Mouse (Mus musculus) neural tube, embryonic 15.5 days (tissue): ENCODE data around the gene Swap70. TPM values are rescaled to one million over a fixed set of nuclear protein-coding genes. Genes with fewer than 3 reads are reported as not detected.

Experiments
- ATAC-seq: fragments of 200-750 bp; cut with Nextera tagmentation; 2 replicates; pipeline ENCODE4 v1.8.0; 2017; ENCODE audit warnings: mild to moderate bottlenecking, moderate TSS enrichment, moderate library complexity; ENCODE audit not compliant: low FRiP score
- H3K27ac ChIP-seq: fragments of 300-500 bp; sonication (generic); replicated peaks from 2 replicates; pipeline ENCODE4 v1.5.1; 2015; ENCODE audit warnings: mild to moderate bottlenecking, inconsistent platforms
- H3K27me3 ChIP-seq: fragments of 300-500 bp; sonication (generic); replicated peaks from 2 replicates; pipeline ENCODE4 v1.6.1; 2015; ENCODE audit warnings: inconsistent platforms
- H3K36me3 ChIP-seq: fragments of 300-500 bp; sonication (generic); 2 replicates; pipeline ENCODE4 v1.6.1; 2015; ENCODE audit warnings: inconsistent platforms
- H3K4me1 ChIP-seq: fragments of 300-500 bp; sonication (generic); 2 replicates; pipeline ENCODE4 v1.6.1; 2015; ENCODE audit warnings: inconsistent platforms
- H3K4me2 ChIP-seq: fragments of 300-500 bp; sonication (generic); 2 replicates; pipeline ENCODE4 v1.6.1; 2015; ENCODE audit warnings: inconsistent platforms, mild to moderate bottlenecking, moderate library complexity
- H3K4me3 ChIP-seq: fragments of 300-500 bp; sonication (generic); replicated peaks from 2 replicates; pipeline ENCODE4 v1.5.1; 2015; ENCODE audit warnings: mild to moderate bottlenecking, inconsistent platforms
- H3K9ac ChIP-seq: fragments of 300-500 bp; sonication (generic); replicated peaks from 2 replicates; pipeline ENCODE4 v1.6.1; 2015; ENCODE audit warnings: mild to moderate bottlenecking, inconsistent platforms
- H3K9me3 ChIP-seq: fragments of 300-500 bp; sonication (generic); replicated peaks from 2 replicates; pipeline ENCODE4 v1.6.1; 2016; ENCODE audit warnings: inconsistent platforms
- WGBS: fragments of 180-500 bp; shearing (Covaris S2); methylation state at CpG from one replicate; pipeline ENCODE4 v1.1.7; 2015; ENCODE audit warnings: mixed read lengths; 5-methylcytosine and 5-hydroxymethylcytosine counted together
- polyA plus RNA-seq: library from polyadenylated mRNA; unstranded; fragments of >200 nt; fragmentation: Nextera tagmentation; extraction: Ambion mirVana; gene quantifications from 2 replicates; pipeline ENCODE4 v1.2.1, GENCODE M21; 2015

Gene Swap70
- polyA plus RNA-seq, 1 experiment from 2014 or later: 11.9 TPM

DNA sequence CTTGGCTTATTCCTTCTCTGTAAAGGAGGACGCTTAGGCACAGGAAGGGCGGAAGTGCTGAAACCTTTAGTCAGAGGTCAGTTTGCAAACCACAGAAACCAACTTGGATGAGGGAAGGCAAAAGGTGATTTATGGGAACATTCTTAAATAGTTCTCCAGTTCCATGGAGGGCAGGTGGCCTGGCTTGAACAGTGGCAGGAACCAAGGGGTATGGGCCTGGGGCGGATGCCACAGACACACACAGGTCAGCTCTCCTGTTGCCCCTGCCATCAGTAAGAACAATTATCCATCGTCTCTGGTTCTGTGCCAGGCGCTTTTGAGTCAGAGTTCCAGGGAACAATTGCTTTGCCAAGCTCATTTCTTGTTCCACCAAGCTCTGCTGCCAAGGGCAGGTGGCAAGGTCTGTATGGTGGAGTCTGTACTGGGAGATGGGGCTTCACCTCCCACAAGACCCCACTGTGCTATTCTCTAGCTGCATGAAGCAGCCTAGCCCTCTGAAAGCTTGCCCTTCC is 56.3 kb downstream of the Swap70 start:
- Histone ChIP-seq H3K4me1 (no peaks in the 10 kb centered on the region), H3K36me3 (0 out of 2 replicates have a peak, but pooled peaks cover 6% of the 10 kb centered on the region), H3K9me3 (no peaks in the 10 kb centered on the region), H3K4me2 (no peak overlapping the region), H3K27me3 (no peaks in the 10 kb centered on the region), H3K4me3 (no peak overlapping the region), H3K27ac (no peak overlapping the region), H3K9ac (no peak overlapping the region)
- 90% methylated on average over 5 of the region's 5 CpGs for WGBS
- no peak for ATAC-seq

DNA sequence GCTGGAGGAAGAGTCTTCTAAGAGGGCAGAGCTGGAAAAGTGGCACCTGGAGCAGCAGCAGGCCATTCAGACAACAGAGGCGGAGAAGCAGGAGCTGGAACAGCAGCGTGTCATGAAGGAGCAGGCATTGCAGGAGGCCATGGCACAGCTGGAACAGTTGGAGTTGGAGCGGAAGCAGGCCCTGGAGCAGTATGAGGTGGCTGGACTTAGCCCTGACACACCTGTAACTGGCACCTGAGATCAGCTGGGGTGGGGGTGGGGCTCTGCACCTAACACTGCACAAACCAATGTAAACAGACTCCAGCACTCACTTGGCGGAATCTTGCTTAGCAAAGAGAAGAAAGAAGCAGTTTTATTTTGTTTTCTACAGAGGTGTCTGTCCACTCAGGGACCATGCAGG is 57.7 kb downstream of the Swap70 start:
- no peak for ATAC-seq
- no peak overlapping the region for H3K4me3 ChIP-seq
- no peak overlapping the region for H3K27ac ChIP-seq
- H3K9ac ChIP-seq: no peak overlapping the region
- H3K9me3 ChIP-seq: no peaks in the 10 kb centered on the region
- WGBS: 89% methylated on average over 4 of the region's 4 CpGs
- H3K4me1 ChIP-seq: no peaks in the 10 kb centered on the region
- 0 out of 2 replicates have a peak, but pooled peaks cover 6% of the 10 kb centered on the region for H3K36me3 ChIP-seq
- H3K4me2 ChIP-seq: no peak overlapping the region
- no peaks in the 10 kb centered on the region for H3K27me3 ChIP-seq

DNA sequence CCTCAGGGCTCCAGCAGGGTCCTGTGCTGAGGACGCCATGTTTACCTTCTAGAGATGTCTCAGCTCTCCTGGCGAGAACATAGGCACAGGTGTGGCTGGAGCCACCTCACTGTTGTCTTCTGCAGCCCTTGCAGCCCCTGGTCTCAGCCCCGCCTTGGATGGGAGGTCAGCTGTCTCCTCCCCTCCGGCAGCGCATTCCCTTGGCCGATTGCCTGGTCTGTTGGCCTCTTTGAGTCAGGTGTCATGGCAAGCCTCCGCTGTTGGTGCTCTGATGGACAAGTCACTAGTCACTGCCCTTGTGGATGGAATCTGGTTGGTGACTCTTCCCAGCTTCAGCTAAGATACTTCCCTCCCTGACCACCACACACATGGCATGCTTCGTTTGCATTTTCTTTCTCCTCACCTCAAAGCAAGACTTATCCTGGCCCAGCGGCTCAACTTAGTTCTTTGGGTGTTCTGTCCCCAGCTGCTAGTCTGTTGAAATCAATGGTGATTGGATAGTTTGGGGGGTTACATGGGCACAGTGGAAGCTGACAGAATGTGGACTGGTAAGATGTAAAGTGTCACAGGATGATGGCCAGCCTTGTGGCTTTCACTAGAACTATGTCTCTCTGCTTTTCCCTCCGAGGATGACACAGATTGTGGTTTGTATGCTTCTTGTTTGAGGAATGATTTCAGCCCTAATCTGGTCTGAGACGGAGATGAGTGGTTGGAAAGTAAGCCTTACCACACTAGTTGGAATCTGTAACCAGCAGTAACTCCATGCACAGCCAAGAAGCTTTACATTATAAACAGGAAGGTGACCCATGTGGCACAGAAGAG is 60.1 kb downstream of the Swap70 start:
- no peaks in the 10 kb centered on the region for H3K4me1 ChIP-seq
- WGBS: 93% methylated on average over 11 of the region's 11 CpGs
- 0 out of 2 replicates have a peak, but pooled peaks cover 6% of the 10 kb centered on the region for H3K36me3 ChIP-seq
- H3K27ac ChIP-seq: no peak overlapping the region
- no peaks in the 10 kb centered on the region for H3K9me3 ChIP-seq
- ATAC-seq: no peak
- no peak overlapping the region for H3K9ac ChIP-seq
- no peaks in the 10 kb centered on the region for H3K27me3 ChIP-seq
- H3K4me2 ChIP-seq: no peak overlapping the region
- no peak overlapping the region for H3K4me3 ChIP-seq

DNA sequence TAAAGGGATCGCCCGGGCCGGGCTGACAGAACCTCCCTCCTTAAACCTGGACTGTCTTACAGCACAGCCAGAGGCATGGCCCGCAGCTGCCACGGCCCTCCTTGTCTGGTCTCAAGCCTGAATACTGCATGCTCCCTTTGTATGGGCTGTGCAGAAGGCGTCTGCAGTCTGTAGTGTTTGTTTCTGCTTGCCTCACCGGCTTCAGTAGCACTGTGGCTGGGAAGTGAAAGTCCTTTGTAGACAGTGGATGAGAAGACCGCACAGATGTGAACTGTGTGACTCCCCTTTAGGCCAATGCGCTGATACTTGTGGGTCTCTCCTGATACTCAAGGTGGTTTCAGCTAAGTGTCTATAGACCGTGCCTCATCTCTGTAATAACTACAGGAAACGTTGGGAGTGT is 61.3 kb downstream of the Swap70 start:
- Histone ChIP-seq H3K4me1 (peaks cover 4% of the 10 kb centered on the region), H3K27me3 (no peaks in the 10 kb centered on the region), H3K4me2 (no peak overlapping the region), H3K36me3 (0 out of 2 replicates have a peak, but pooled peaks cover 6% of the 10 kb centered on the region), H3K4me3 (no peak overlapping the region), H3K9ac (no peak overlapping the region), H3K9me3 (no peaks in the 10 kb centered on the region), H3K27ac (no peak overlapping the region)
- ATAC-seq: no peak
- 84% methylated on average over 11 of the region's 11 CpGs for WGBS

DNA sequence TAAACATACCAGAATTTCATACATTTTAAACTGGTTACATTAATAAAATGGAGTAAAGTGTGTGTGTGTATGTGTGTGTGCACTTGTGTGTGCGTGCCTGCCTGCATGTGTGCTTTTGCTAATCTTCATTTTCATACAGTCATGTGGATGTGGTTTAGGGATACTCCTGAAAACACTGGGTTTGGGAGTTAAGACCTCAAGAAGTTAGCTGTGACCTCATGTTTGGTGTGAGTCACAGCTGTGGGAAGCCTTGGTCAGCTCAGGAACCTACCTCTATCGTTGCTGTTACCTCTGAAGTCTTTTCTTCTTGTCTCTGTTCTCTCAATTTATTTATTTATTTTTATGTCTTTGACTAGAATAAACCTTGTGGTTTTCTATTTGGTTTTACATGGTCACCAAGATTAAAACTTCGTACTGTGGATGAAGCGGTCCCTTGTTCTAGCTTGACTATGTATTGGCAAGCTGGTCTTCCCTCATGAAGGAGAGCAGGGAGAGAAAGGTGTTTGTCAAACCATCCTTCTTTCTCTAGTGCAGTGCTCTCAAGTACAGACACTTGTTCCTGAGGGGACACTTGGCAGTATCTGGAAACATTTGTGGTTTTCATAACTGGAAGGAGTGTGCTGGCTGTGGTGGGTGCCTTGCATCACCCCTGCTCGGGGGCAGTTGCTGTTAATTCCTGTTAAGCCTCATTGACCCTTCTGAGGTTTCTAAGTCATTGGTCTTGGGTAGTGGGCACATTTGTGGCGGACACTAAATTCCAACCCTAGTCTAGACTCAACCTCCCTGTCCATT is 62.2 kb downstream of the Swap70 start:
- Histone ChIP-seq H3K4me3 (no peak overlapping the region), H3K4me2 (no peak overlapping the region), H3K36me3 (0 out of 2 replicates have a peak, but pooled peaks cover 6% of the 10 kb centered on the region), H3K27ac (no peak overlapping the region), H3K9me3 (no peaks in the 10 kb centered on the region), H3K4me1 (peaks cover 4% of the 10 kb centered on the region), H3K9ac (no peak overlapping the region), H3K27me3 (no peaks in the 10 kb centered on the region)
- 92% methylated on average over 6 of the region's 6 CpGs for WGBS
- no peak for ATAC-seq

DNA sequence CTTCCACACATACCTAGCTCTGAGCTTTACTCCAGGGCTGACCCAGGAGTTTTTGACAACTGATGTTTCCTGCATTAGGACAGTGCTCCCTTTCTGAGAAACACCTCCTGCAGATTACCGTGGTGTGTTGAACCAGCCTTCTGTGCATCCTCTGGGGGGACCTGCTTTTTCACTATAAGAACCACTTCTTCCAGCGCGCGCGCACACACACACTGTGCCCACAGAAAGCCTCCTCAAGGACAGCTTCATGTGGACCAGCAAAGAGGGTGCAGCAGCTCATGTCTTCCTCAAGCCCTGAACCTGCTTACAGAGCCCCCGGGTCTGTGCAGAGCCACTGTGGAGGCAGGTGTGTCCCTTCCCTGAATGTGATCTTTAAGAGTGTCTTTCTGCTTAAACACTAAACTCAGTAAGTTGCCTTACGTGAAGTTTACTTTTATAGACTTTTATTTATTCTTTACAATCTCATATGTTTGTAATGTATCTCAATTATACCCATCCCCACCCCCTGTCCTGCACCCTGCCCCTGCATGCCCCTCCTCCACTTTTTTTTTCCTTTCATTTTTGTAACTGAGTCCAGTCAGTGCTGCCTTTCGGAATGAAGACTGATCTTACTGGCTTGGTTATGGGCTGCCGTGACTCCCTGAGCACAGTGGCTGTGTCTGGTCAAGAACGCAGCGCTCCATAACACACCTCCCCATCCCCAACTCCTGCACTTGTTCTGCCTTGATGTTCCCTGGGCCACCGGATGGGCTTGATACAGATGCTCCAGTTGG is 63.8 kb downstream of the Swap70 start:
- H3K4me2 ChIP-seq: no peak overlapping the region
- no peak overlapping the region for H3K9ac ChIP-seq
- H3K4me3 ChIP-seq: no peak overlapping the region
- peaks cover 4% of the 10 kb centered on the region for H3K4me1 ChIP-seq
- H3K27me3 ChIP-seq: no peaks in the 10 kb centered on the region
- H3K27ac ChIP-seq: no peak overlapping the region
- H3K36me3 ChIP-seq: 0 out of 2 replicates have a peak, but pooled peaks cover 1% of the 10 kb centered on the region
- no peaks in the 10 kb centered on the region for H3K9me3 ChIP-seq
- WGBS: 93% methylated on average over 12 of the region's 12 CpGs
- no peak for ATAC-seq

DNA sequence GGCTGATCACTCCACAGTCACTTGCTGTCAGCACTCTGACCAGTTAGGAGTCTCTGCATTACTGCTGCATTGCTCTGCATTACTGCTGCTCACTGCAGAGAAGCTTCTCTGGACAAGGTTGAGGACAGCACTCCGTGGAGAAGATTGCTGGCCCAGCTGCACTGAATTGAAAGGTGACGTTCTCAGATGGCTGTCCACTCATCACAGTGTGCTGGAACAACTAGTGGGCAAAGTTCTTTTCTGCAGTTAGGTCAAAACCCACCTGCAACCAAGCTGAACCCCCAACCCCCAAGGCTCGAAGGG is 64.3 kb downstream of the Swap70 start:
- Histone ChIP-seq H3K4me3 (no peak overlapping the region), H3K4me1 (peaks cover 4% of the 10 kb centered on the region), H3K9me3 (no peaks in the 10 kb centered on the region), H3K9ac (no peak overlapping the region), H3K27ac (no peak overlapping the region), H3K36me3 (no peaks in the 10 kb centered on the region), H3K27me3 (no peaks in the 10 kb centered on the region), H3K4me2 (no peak overlapping the region)
- ATAC-seq: no peak
- WGBS: 79% methylated on average over 3 of the region's 3 CpGs

DNA sequence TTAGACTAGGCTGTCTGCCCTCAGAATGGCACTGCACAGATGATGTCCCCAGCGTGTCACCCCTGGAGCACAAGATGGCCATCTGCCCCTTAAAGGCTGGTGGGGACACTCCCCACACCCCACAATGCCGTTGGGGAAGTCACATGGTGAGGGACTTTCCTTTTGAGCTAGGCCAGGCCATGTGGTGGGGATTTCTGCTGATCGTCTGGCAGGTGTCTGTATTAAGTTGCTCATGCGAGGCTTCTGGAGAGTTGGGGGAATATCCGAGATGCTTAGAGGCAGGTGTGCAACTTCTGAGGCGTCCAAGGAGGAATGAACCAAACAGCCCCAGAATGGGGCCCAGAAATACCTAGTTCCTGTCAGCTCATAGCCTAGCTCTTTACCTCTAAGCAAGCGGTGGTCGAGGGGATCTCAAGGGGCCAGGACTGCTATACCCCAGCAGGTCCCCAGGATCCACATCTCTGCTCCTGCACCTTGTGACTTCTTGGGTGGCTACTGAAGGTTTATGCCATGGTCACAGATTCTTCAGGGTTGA is 64.8 kb downstream of the Swap70 start:
- Histone ChIP-seq H3K36me3 (no peaks in the 10 kb centered on the region), H3K9ac (no peak overlapping the region), H3K9me3 (no peaks in the 10 kb centered on the region), H3K27ac (no peak overlapping the region), H3K27me3 (no peaks in the 10 kb centered on the region), H3K4me1 (peaks cover 4% of the 10 kb centered on the region), H3K4me3 (no peak overlapping the region), H3K4me2 (no peak overlapping the region)
- ATAC-seq: no peak
- 82% methylated on average over 8 of the region's 8 CpGs for WGBS

DNA sequence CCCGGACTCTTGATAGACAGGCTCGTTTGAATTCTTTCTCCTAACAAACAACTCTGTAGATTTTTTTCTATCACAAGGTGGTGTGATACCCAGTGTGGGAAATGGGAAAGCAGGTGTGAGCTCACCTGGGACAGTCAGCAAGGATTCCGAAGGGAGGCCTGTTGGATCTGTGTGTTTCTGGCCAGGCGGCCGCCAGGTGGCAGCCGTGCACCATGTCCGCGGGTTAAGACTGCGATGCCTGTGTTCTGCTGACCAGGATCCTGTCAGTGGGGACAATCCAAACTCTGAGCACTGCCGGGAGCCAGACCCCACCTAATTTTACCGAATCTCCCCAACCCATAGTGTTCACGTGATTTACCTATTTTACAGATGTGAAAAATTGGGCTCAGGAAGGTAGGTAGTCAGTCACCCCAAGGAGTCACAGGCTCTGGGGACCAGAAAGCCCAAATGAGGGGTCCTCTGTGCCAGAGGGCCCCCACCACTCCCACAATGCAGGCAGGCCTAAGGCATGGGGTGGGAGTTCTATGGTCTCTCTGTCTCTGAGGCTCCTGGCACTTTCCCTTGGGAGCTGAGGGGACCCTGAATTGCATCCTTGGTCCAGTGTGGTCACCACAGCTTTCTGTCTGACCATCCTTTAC is 65.4 kb downstream of the Swap70 start:
- peak; percentile 84 for ATAC-seq
- Histone ChIP-seq H3K4me2 (peak overlapping the region; percentile 22), H3K27me3 (no peaks in the 10 kb centered on the region), H3K36me3 (no peaks in the 10 kb centered on the region), H3K4me1 (peaks cover 4% of the 10 kb centered on the region), H3K4me3 (no peak overlapping the region), H3K9ac (no peak overlapping the region), H3K27ac (no peak overlapping the region), H3K9me3 (no peaks in the 10 kb centered on the region; the same call in 1 of the 2 replicates)
- WGBS: 8% methylated on average over 12 of the region's 12 CpGs

DNA sequence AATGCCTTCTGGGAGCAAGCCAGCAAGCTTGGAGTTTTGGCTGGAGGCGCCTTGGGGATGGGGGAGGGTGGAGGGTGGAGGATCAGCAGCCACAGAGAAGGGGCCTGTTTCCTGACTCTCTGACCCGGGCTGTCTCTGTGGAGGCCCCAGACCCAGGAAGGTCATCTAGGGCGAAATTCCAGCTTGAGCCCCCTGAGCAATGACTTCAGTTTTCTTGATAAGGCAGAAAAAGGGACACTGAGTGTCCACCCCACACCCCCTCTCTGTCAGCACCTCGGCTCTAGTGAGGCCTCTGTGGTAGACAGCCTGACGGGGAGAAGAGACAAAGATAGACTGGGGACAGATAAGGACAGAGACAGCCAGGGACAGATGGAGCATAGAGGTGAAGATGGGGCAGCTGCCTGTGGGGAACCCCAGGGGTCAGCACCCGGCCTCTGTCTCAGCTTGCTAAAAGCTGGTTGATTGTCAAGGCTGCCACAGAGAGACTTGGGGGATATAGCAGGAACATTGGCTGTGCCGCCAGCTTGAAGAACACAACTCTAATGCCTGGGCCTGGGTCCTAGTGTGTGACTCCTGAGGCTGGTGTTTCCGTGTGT is 66.1 kb downstream of the Swap70 start:
- Histone ChIP-seq H3K4me2 (no peak overlapping the region), H3K9ac (no peak overlapping the region), H3K4me3 (no peak overlapping the region), H3K9me3 (no peaks in the 10 kb centered on the region; the same call in 1 of the 2 replicates), H3K36me3 (no peaks in the 10 kb centered on the region), H3K4me1 (peaks cover 4% of the 10 kb centered on the region), H3K27me3 (no peaks in the 10 kb centered on the region), H3K27ac (no peak overlapping the region)
- WGBS: 84% methylated on average over 8 of the region's 8 CpGs
- ATAC-seq: no peak
